Mouse (Mus musculus) G1E (cell line): ENCODE measurements at regions not wholly inside any gene's neighbourhood (a gene's known extent, or its start where the extent isn't known, plus 50 kb on each side); places are given as distances from the start of the nearest gene placed in this dataset.

Experiments
- ATAC-seq: 2 replicates; pipeline ENCODE4 v1.8.0; 2016; ENCODE audit warnings: mild to moderate bottlenecking; ENCODE audit not compliant: insufficient number of reproducible peaks, poor library complexity, low FRiP score, severe bottlenecking; ENCODE audit errors: extremely low read depth
- DNase-seq: peaks from one replicate; pipeline ENCODE4 v3.0.0; 2012; ENCODE audit warnings: low spot score
- H3K27me3 ChIP-seq: 2 replicates; pipeline ENCODE4 v1.6.1; 2012; ENCODE audit warnings: mild to moderate bottlenecking, low read length, inconsistent platforms; ENCODE audit not compliant: insufficient read depth
- H3K36me3 ChIP-seq: replicated peaks from 2 replicates; pipeline ENCODE3; 2012; ENCODE audit warnings: mild to moderate bottlenecking, inconsistent platforms
- H3K4me1 ChIP-seq: 2 replicates; pipeline ENCODE4 v1.6.1; 2012; ENCODE audit warnings: low read depth, low read length, inconsistent platforms, mixed read lengths; ENCODE audit not compliant: insufficient read depth
- H3K4me3 ChIP-seq: 2 replicates; pipeline ENCODE4 v1.5.1; 2012; ENCODE audit warnings: low read depth, mild to moderate bottlenecking, inconsistent platforms, low read length, moderate library complexity, mixed read lengths
- H3K9me3 ChIP-seq: replicated peaks from 2 replicates; pipeline ENCODE4 v1.6.1; 2012; ENCODE audit warnings: inconsistent platforms
- CTCF ChIP-seq: IDR thresholded peaks from 2 replicates; pipeline ENCODE4 v1.5.1; 2012; ENCODE audit warnings: low read depth, low read length, inconsistent platforms, mixed read lengths
- GATA1 ChIP-seq: IDR thresholded peaks from 2 replicates; pipeline ENCODE4 v1.6.1; 2012; ENCODE audit warnings: borderline replicate concordance, low read length, inconsistent platforms, mixed read lengths
- GATA2 ChIP-seq: IDR thresholded peaks from 2 replicates; pipeline ENCODE4 v1.6.1; 2012; ENCODE audit warnings: low read depth, low read length, inconsistent platforms, borderline replicate concordance
- POLR2AphosphoS5 ChIP-seq: IDR thresholded peaks from 2 replicates; pipeline ENCODE4 v1.6.1; 2012; ENCODE audit warnings: low read depth, low read length, inconsistent platforms; ENCODE audit not compliant: insufficient replicate concordance
- TAL1 ChIP-seq: conservative IDR thresholded peaks from 2 replicates; pipeline ENCODE4 v1.6.1; 2012; ENCODE audit warnings: low read depth, low read length, inconsistent platforms, mixed read lengths

- no peaks in the 10 kb centered on the region for H3K27me3 ChIP-seq
- TF ChIP-seq TAL1 (no peak), GATA1 (no peak), POLR2AphosphoS5 (no peak), CTCF (no peak), GATA2 (no peak)
- no peaks in the 10 kb centered on the region for H3K9me3 ChIP-seq
- H3K4me3 ChIP-seq, result no peak overlapping the region
- DNase-seq (no peak), ATAC-seq (no peak)
- H3K4me1 ChIP-seq, result no peaks in the 10 kb centered on the region
- no peaks in the 10 kb centered on the region for H3K36me3 ChIP-seq
Observed at GRCm38 (mm10) chr14:60529022-60529421, 104.8 kb upstream of the Spata13 start.

- DNase-seq, result no peak
Observed at GRCm38 (mm10) chr14:60529646-60530347, 104.0 kb upstream of the Spata13 start.

GRCm38 (mm10) chr14:60530348-60530711 lies 103.5 kb upstream of the Spata13 start:
- no peak for TF ChIP-seq GATA2
- TF ChIP-seq CTCF, result no peak
- no peak for TF ChIP-seq GATA1
- no peak for TF ChIP-seq POLR2AphosphoS5
- TF ChIP-seq TAL1, result no peak
- no peak overlapping the region for H3K4me3 ChIP-seq
- no peaks in the 10 kb centered on the region for H3K4me1 ChIP-seq
- ATAC-seq (no peak), DNase-seq (no peak)
- H3K36me3 ChIP-seq, result no peaks in the 10 kb centered on the region
- H3K27me3 ChIP-seq, result no peaks in the 10 kb centered on the region
- no peaks in the 10 kb centered on the region for H3K9me3 ChIP-seq

More at GRCm38 (mm10) chr14:60529646-60530347, 104.0 kb upstream of the Spata13 start:
- no peaks in the 10 kb centered on the region for H3K9me3 ChIP-seq
- H3K4me1 ChIP-seq, result no peaks in the 10 kb centered on the region
- H3K4me3 ChIP-seq, result no peak overlapping the region
- TF ChIP-seq CTCF (no peak), GATA2 (no peak), GATA1 (no peak), POLR2AphosphoS5 (no peak), TAL1 (no peak)
- H3K27me3 ChIP-seq, result no peaks in the 10 kb centered on the region
- H3K36me3 ChIP-seq, result no peaks in the 10 kb centered on the region
- ATAC-seq, result no peak

GRCm38 (mm10) chr14:60530973-60531372 lies 102.8 kb upstream of the Spata13 start:
- no peak for DNase-seq
- Histone ChIP-seq H3K4me3 (no peak overlapping the region), H3K4me1 (no peaks in the 10 kb centered on the region), H3K27me3 (no peaks in the 10 kb centered on the region), H3K9me3 (no peaks in the 10 kb centered on the region), H3K36me3 (no peaks in the 10 kb centered on the region)
- ATAC-seq, result no peak
- no peak for TF ChIP-seq CTCF
- TF ChIP-seq POLR2AphosphoS5, result no peak
- TF ChIP-seq GATA2, result no peak
- TF ChIP-seq TAL1, result no peak
- TF ChIP-seq GATA1, result no peak

GRCm38 (mm10) chr14:60531766-60532165 lies 102.0 kb upstream of the Spata13 start:
- no peaks in the 10 kb centered on the region for H3K4me1 ChIP-seq
- H3K36me3 ChIP-seq, result no peaks in the 10 kb centered on the region
- no peak for ATAC-seq
- no peak overlapping the region for H3K4me3 ChIP-seq
- no peaks in the 10 kb centered on the region for H3K27me3 ChIP-seq
- no peak for DNase-seq
- TF ChIP-seq POLR2AphosphoS5 (no peak), TAL1 (no peak), GATA2 (no peak)
- no peaks in the 10 kb centered on the region for H3K9me3 ChIP-seq

GRCm38 (mm10) chr14:60533452-60534224 lies 100.2 kb upstream of the Spata13 start:
- no peaks in the 10 kb centered on the region for H3K27me3 ChIP-seq

More at GRCm38 (mm10) chr14:60533452-60534224, 100.2 kb upstream of the Spata13 start:
- DNase-seq, result no peak
- no peaks in the 10 kb centered on the region for H3K36me3 ChIP-seq
- no peaks in the 10 kb centered on the region for H3K4me1 ChIP-seq
- no peak overlapping the region for H3K4me3 ChIP-seq
- TF ChIP-seq GATA2 (no peak), TAL1 (no peak), POLR2AphosphoS5 (no peak), CTCF (no peak), GATA1 (no peak)
- no peaks in the 10 kb centered on the region for H3K9me3 ChIP-seq
- no peak for ATAC-seq
